Mouse (Mus musculus) small intestine, adult 2 months (tissue): ENCODE measurements around the gene Kctd5.

Experiments
- CTCF ChIP-seq: fragments of 200-500 bp; IDR thresholded peaks from 2 replicates; pipeline ENCODE4 v1.5.1; 2012; ENCODE audit warnings: low read depth, mild to moderate bottlenecking, control low read depth, inconsistent platforms, low read length, moderate library complexity, mixed read lengths; ENCODE audit not compliant: insufficient replicate concordance, insufficient read length; ENCODE audit errors: extremely low read depth
- POLR2A ChIP-seq: fragments of 200-500 bp; IDR thresholded peaks from 2 replicates; pipeline ENCODE4 v1.6.1; 2012; ENCODE audit warnings: low read depth, mild to moderate bottlenecking, control low read depth, inconsistent platforms, low read length, moderate library complexity

GRCm38 (mm10) chr17:24037844-24038243, 35.4 kb downstream of the Kctd5 start, which contains the start of gene Prss27:
- no peak for TF ChIP-seq POLR2A
- TF ChIP-seq CTCF: no peak
